Mouse (Mus musculus) liver, postnatal 0 days (tissue): ENCODE measurements around the gene Pgam1. TPM values are rescaled to one million over a fixed set of nuclear protein-coding genes. Genes with fewer than 3 reads are reported as not detected.
A peak's percentile ranks its signal among the peaks of the same experiment; 100 is the strongest.

Experiments used
- ATAC-seq: fragments of 200-750 bp; cut with Nextera tagmentation; 2 replicates; pipeline ENCODE4 v1.8.0; 2017; ENCODE audit warnings: mild to moderate bottlenecking, moderate library complexity
- DNase-seq: peaks from one replicate; pipeline ENCODE4 v3.0.0-alpha.2; 2016
- H3K27ac ChIP-seq: fragments of 300-500 bp; sonication (generic); 2 replicates; pipeline ENCODE4 v1.5.1; 2014; ENCODE audit warnings: antibody characterized with exemption, moderate library complexity, mild to moderate bottlenecking, low read depth
- H3K27me3 ChIP-seq: fragments of 300-500 bp; sonication (generic); 2 replicates; pipeline ENCODE4 v1.6.1; 2014; ENCODE audit warnings: low read length, control low read depth, mixed read lengths; ENCODE audit not compliant: insufficient read depth
- H3K36me3 ChIP-seq: fragments of 300-500 bp; sonication (generic); replicated peaks from 2 replicates; pipeline ENCODE4 v1.6.1; 2014; ENCODE audit warnings: mild to moderate bottlenecking, control low read depth, low read length, moderate library complexity, mixed read lengths; ENCODE audit not compliant: insufficient read depth
- H3K4me1 ChIP-seq: fragments of 300-500 bp; sonication (generic); 2 replicates; pipeline ENCODE4 v1.6.1; 2014; ENCODE audit warnings: antibody characterized with exemption, mild to moderate bottlenecking, control low read depth; ENCODE audit not compliant: insufficient read depth
- H3K4me2 ChIP-seq: fragments of 300-500 bp; sonication (generic); 2 replicates; pipeline ENCODE4 v1.6.1; 2014; ENCODE audit warnings: low read depth, mild to moderate bottlenecking, low read length, moderate library complexity, mixed read lengths
- H3K4me3 ChIP-seq: fragments of 300-500 bp; sonication (generic); 2 replicates; pipeline ENCODE4 v1.5.1; 2014; ENCODE audit warnings: low read depth, low read length
- H3K9ac ChIP-seq: fragments of 300-500 bp; sonication (generic); replicated peaks from 2 replicates; pipeline ENCODE4 v1.6.1; 2014; ENCODE audit warnings: mild to moderate bottlenecking, moderate library complexity
- H3K9me3 ChIP-seq: fragments of 300-500 bp; sonication (generic); 2 replicates; pipeline ENCODE4 v1.6.1; 2016; ENCODE audit warnings: mild to moderate bottlenecking, control low read depth, low read length, mixed read lengths
- CTCF ChIP-seq: sonication (generic); IDR thresholded peaks from 2 replicates; pipeline ENCODE4 v1.5.1; 2016; ENCODE audit warnings: antibody characterized with exemption, low read depth
- EP300 ChIP-seq: IDR thresholded peaks from 2 replicates; pipeline ENCODE4 v1.6.1; 2016; ENCODE audit warnings: antibody characterized with exemption, low read depth, mild to moderate bottlenecking
- WGBS: fragments of 180-500 bp; shearing (Covaris S2); extraction: QIAGEN DNeasy Blood & Tissue Kit; methylation state at CpG from one replicate; pipeline ENCODE4 v1.1.7; 2014; ENCODE audit not compliant: insufficient replicate concordance; 5-methylcytosine and 5-hydroxymethylcytosine counted together
- polyA plus RNA-seq: library from polyadenylated mRNA; unstranded; fragments of >200 nt; fragmentation: Nextera tagmentation; extraction: Ambion mirVana; gene quantifications from 2 replicates; pipeline ENCODE4 v1.2.1, GENCODE M21; 2015

Pgam1 gene
- polyA plus RNA-seq, 1 experiment from 2014 or later = 183 TPM

DNA sequence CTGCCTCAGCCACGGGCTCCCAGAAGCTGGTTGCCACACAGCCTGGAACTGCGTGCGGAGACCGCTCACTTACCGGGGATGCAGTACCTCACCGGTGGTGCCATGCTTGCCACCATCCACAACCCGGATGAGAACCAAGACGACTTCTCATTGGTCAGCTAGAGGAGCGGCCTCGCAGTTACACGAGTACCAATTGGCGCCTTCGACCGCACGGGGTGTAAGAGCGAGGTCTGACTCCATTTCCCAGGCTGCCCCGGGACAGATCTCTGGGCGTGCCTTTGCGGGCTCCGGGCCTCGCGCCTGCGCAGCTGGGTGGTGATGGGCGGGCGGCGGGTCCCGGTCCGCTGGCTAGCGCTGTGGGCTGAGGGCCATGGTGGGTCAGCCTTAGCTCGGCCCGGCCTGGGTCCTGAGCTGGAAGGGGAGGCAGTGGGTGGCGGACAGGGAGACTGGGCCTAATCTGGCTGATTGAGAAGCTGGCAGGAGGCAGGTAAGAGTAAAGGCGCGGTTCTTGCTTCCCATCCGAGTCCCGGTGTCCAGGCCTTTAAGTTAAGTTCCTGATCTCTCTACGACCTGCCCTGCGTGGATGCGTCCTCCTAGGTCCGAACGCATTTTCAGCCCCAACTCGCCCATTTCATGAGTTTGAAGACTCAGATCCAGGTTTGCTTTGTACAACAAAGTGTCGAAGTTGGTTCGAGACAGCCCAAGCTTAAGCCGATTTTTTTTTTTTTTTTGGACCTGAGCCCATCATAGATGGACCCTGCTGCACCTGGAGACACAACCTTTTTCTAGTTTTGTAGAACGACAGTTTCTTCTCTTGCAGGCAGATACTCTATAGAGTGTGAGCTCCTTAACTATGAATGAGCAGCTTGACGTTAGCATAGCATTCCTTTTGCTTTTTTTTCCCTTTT, 21.7 kb downstream of the Pgam1 start, which contains the start of the genes Exosc1 and Zdhhc16:
Gene Exosc1, minus strand, starts transcription at position 245 of the 908 bp plus-strand sequence.
Gene Zdhhc16, plus strand, starts transcription at position 302 of the 908 bp plus-strand sequence.
- Histone ChIP-seq H3K9ac (peak within 1 kb of the TSS; percentile 90), H3K27ac (peak within 1 kb of the TSS; percentile 80), H3K9me3 (no peaks in the 10 kb centered on the region), H3K4me3 (peak within 1 kb of the TSS; percentile 98), H3K4me1 (peaks cover 15% of the 10 kb centered on the region), H3K36me3 (peaks cover 24% of the 10 kb centered on the region), H3K4me2 (peak within 1 kb of the TSS; percentile 98), H3K27me3 (no peaks in the 10 kb centered on the region)
- ATAC-seq (peak; percentile 100), DNase-seq (peak; percentile 97)
- TF ChIP-seq EP300 = no peak
- TF ChIP-seq CTCF = 0 out of 2 replicates have a peak, but pooled peaks have one; percentile 11
- WGBS = under 1% methylated on average over 47 of the region's 47 CpGs

DNA sequence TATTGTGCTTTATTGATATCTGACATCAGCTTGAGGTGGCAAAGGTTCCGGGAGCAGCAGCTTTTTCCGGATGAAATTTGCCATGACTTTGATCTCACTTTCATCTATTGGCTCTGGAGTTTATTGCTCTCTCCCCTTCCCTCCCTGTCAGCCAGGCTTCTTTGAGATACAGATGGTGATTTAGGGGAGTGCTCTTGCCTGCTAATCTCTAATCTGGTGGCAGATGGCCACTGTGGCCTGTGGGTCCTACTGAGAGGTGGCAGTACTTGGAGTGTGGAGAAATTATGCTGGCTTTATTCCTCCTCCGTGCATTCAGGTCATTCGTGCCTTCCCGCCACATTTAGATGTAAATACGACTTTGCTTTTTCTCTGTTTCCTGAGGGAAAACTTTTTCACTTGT, 22.4 kb downstream of the Pgam1 start:
- no peak for ATAC-seq
- H3K27me3 ChIP-seq = no peaks in the 10 kb centered on the region
- WGBS = 22% methylated on average over 6 of the region's 6 CpGs
- H3K9me3 ChIP-seq = no peaks in the 10 kb centered on the region
- peak overlapping the region; percentile 90 for H3K9ac ChIP-seq
- H3K4me1 ChIP-seq = peaks cover 15% of the 10 kb centered on the region
- no peak overlapping the region for H3K27ac ChIP-seq
- H3K4me2 ChIP-seq = peak overlapping the region; percentile 98
- H3K36me3 ChIP-seq = peaks cover 24% of the 10 kb centered on the region
- no peak for TF ChIP-seq CTCF
- peak overlapping the region; percentile 98 for H3K4me3 ChIP-seq
- DNase-seq = no peak

DNA sequence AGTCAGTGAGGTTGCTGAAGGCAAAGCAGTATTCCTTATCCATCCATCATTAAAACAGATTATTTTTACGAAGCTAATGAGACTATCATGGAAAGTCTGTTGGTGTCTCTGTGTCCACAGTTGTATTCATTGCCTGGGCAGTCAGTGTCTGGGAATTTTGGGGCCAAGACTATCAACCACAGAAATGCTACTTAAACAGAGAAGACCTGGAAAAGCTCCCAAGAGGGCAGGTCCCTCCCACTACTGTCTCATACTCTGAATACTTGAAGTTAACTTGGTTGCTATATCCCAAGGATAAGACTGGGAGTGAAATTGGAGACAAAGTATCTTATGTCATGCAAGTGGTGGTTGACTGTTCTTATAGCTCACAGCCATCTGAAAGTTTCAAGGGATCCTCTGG, 24.2 kb downstream of the Pgam1 start:
- Histone ChIP-seq H3K4me2 (no peak overlapping the region), H3K9me3 (no peaks in the 10 kb centered on the region), H3K9ac (no peak overlapping the region), H3K4me1 (peaks cover 15% of the 10 kb centered on the region), H3K4me3 (no peak overlapping the region), H3K36me3 (peaks cover 39% of the 10 kb centered on the region), H3K27ac (no peak overlapping the region), H3K27me3 (no peaks in the 10 kb centered on the region)
- TF ChIP-seq CTCF (no peak), EP300 (no peak)
- ATAC-seq (no peak), DNase-seq (no peak)
- 71% methylated on average over 1 of the region's 1 CpGs for WGBS

DNA sequence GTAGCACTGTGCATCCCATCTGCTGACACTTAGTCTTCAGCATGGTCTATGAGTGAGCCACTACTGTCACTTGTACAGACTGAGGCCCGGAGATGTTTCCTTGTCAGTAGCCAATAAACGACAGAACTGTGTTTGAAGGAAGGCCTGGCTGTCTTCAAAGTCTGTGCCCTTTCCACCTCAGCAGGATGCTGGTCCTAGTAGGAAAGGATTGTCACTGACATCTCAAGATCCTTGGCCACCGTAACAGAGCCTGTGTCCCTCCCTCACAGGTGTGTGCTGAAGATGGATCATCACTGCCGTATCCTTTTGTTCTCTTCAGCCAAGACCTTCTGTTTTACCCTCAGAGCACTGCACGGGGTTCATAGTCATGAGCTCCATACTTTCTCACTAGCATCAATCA, 26.8 kb downstream of the Pgam1 start:
- 87% methylated on average over 5 of the region's 5 CpGs for WGBS
- H3K36me3 ChIP-seq = peaks cover 57% of the 10 kb centered on the region
- no peak for ATAC-seq

DNA sequence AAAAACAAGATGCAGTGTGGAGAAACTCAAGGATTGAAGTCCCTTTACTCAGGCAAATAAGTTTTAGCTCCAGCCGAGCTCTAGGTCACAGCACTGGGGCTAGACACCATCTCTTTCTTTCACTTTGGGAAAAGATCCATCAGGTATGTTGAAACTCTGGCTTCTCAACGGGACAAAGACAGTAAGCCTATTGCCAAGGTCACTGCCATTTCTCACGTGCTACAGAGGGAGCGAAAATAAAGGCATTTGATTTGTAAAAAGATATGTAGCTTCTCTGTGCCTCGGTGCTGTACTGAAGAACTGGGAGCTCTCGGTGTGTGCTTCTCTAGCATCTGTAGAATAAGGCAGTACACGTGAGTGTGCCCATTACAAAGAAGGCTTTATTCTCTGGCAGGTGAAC, 32.1 kb downstream of the Pgam1 start:
- Histone ChIP-seq H3K9me3 (no peaks in the 10 kb centered on the region), H3K27me3 (no peaks in the 10 kb centered on the region), H3K4me3 (no peak overlapping the region), H3K4me2 (no peak overlapping the region), H3K9ac (no peak overlapping the region), H3K27ac (no peak overlapping the region), H3K36me3 (peaks cover 88% of the 10 kb centered on the region), H3K4me1 (no peaks in the 10 kb centered on the region; the same call in 1 of the 2 replicates)
- WGBS = 85% methylated on average over 7 of the region's 7 CpGs
- ATAC-seq (no peak), DNase-seq (no peak)
- no peak for TF ChIP-seq CTCF
- no peak for TF ChIP-seq EP300

More for the DNA sequence above, 26.8 kb downstream of the Pgam1 start:
- H3K9ac ChIP-seq = no peak overlapping the region
- TF ChIP-seq EP300 (no peak), CTCF (no peak)
- no peak overlapping the region for H3K4me3 ChIP-seq
- H3K9me3 ChIP-seq = no peaks in the 10 kb centered on the region
- DNase-seq = no peak
- H3K4me1 ChIP-seq = peaks cover 8% of the 10 kb centered on the region
- no peak overlapping the region for H3K27ac ChIP-seq
- H3K4me2 ChIP-seq = no peak overlapping the region
- H3K27me3 ChIP-seq = no peaks in the 10 kb centered on the region

DNA sequence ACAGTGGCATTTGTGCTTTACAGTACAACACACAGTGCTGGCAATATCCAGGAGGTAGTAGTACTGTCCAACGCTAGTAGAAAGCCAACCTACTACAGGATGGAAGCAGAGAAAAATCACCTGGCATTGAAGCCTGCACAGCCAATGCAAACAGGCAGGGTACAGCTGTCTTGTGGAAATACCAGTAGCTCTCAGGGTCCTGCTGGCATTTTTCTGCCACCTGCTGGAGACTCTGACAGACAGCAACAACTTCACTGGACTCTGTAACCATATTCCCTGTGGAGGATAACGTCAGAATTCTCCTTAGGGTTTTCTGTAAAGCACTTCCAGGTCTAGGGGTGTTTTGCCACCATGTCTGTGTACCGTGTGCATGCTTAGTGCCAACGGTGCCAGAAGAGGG, 40.6 kb downstream of the Pgam1 start:
- Histone ChIP-seq H3K27ac (no peak overlapping the region), H3K27me3 (no peaks in the 10 kb centered on the region), H3K9ac (no peak overlapping the region), H3K4me2 (no peak overlapping the region), H3K4me3 (no peak overlapping the region), H3K36me3 (peaks cover 89% of the 10 kb centered on the region), H3K9me3 (no peaks in the 10 kb centered on the region), H3K4me1 (no peaks in the 10 kb centered on the region)
- no peak for ATAC-seq
- TF ChIP-seq EP300 (no peak), CTCF (peak; percentile 64)
- WGBS = 78% methylated on average over 4 of the region's 4 CpGs
- DNase-seq = no peak
